Mouse (Mus musculus): ENCODE measurements around the gene Furin. TPM values are rescaled to one million over a fixed set of nuclear protein-coding genes. Genes with fewer than 3 reads are reported as not detected.

Furin gene
- polyA plus RNA-seq, 1 experiment from 2014 or later, result 6.7 TPM

DNA sequence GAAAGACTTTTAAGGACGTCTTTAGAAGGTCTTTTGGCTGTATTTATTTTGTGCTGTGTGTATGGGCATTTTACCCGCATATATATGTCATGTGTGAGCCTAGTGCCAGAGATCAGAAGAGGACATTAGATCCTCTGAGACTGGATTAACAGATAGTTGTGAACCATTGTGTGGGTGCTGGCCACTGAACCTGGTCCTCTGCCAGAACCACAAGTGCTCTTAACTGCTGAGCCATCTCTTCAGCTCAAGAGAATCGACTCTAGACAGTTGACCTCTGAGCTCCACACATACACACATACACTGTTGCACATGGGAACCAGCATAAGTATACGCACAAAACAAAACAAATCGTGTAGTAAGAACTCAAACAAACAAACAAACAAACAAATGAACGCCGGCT is 31.3 kb upstream of the Furin start:
- Histone ChIP-seq H3K4me3 (replicated peaks; ENCODE audit: low read length) (no peak overlapping the region), H3K27me3 (ENCODE audit: control insufficient read depth, insufficient read depth, low read length) (no peaks in the 10 kb centered on the region), H3K9me3 (ENCODE audit: control insufficient read depth, low read length) (no peaks in the 10 kb centered on the region), H3K4me1 (replicated peaks; ENCODE audit: control insufficient read depth, insufficient read depth, low read length) (no peaks in the 10 kb centered on the region), H3K9ac (no peak overlapping the region), H3K36me3 (replicated peaks; ENCODE audit: control insufficient read depth, insufficient read depth) (no peaks in the 10 kb centered on the region), H3K27ac (no peak overlapping the region), H3K4me2 (replicated peaks) (no peak overlapping the region)
- WGBS, result 90% methylated on average over 7 of the region's 7 CpGs
- ATAC-seq (ENCODE audit: low FRiP score) (no peak), DNase-seq (ENCODE audit: low spot score) (no peak)

DNA sequence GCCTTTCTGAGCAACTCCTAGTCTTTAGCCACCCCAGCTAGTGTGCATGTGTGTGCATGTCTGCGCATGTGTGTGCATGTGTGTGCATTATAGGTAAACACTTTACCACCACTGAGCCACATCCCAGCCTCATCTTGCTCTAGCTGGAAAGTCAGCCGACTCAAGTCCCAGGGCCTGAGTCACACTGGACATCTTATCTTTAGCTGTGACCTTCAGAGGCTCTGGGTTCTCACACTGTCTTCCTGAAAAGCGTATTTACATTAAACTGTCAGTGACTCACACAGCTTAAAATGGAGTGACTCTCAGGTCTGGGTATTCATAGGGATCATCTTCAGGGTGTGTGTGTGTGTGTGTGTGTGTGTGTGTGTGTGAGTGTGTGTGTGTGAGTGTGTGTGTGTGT is 30.4 kb upstream of the Furin start:
- Histone ChIP-seq H3K9ac (no peak overlapping the region), H3K36me3 (replicated peaks; ENCODE audit: control insufficient read depth, insufficient read depth) (no peaks in the 10 kb centered on the region), H3K27me3 (ENCODE audit: control insufficient read depth, insufficient read depth, low read length) (no peaks in the 10 kb centered on the region), H3K9me3 (ENCODE audit: control insufficient read depth, low read length) (no peaks in the 10 kb centered on the region), H3K4me1 (replicated peaks; ENCODE audit: control insufficient read depth, insufficient read depth, low read length) (no peaks in the 10 kb centered on the region), H3K4me3 (replicated peaks; ENCODE audit: low read length) (no peak overlapping the region), H3K4me2 (replicated peaks) (no peak overlapping the region), H3K27ac (no peak overlapping the region)
- DNase-seq (ENCODE audit: low spot score) (no peak), ATAC-seq (ENCODE audit: low FRiP score) (no peak)
- WGBS, result 95% methylated on average over 3 of the region's 3 CpGs

GRCm38 (mm10) chr7:80429661-80430060 is 24.4 kb upstream of the Furin start:
- no peak overlapping the region for H3K4me2 ChIP-seq (replicated peaks)
- DNase-seq (ENCODE audit: low spot score), result no peak
- H3K36me3 ChIP-seq (replicated peaks; ENCODE audit: control insufficient read depth, insufficient read depth), result no peaks in the 10 kb centered on the region
- H3K9me3 ChIP-seq (ENCODE audit: control insufficient read depth, low read length), result no peaks in the 10 kb centered on the region
- no peaks in the 10 kb centered on the region for H3K4me1 ChIP-seq (replicated peaks; ENCODE audit: control insufficient read depth, insufficient read depth, low read length)
- WGBS, result 90% methylated on average over 12 of the region's 12 CpGs
- no peak overlapping the region for H3K9ac ChIP-seq
- no peak overlapping the region for H3K4me3 ChIP-seq (replicated peaks; ENCODE audit: low read length)
- ATAC-seq (ENCODE audit: low FRiP score), result no peak
- no peaks in the 10 kb centered on the region for H3K27me3 ChIP-seq (ENCODE audit: control insufficient read depth, insufficient read depth, low read length)
- no peak overlapping the region for H3K27ac ChIP-seq

DNA sequence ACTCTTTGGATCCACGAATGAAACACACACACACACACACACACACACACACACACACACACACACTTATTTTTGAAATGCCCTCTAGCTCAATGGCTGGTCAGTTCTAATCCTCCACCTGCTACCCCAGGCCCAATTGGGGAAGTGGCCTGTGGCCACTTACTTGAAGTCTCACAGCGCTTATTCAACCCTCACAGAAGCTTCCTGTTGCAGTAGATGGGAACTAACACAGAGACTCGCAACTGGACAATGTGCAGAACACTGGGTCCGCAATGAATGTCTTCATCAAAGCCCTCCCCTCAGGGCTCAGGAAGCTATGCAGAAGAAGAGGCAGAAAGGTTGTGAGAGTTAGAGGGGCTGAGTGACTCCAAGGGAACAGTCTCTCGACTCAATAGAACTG is 22.5 kb upstream of the Furin start:
- ATAC-seq (ENCODE audit: low FRiP score), result no peak
- WGBS, result 84% methylated on average over 5 of the region's 5 CpGs

GRCm38 (mm10) chr7:80426363-80426762 is 21.1 kb upstream of the Furin start:
- 79% methylated on average over 7 of the region's 7 CpGs for WGBS
- ATAC-seq (ENCODE audit: low FRiP score), result no peak
- no peaks in the 10 kb centered on the region for H3K27me3 ChIP-seq (ENCODE audit: control insufficient read depth, insufficient read depth, low read length)

More for the DNA sequence above, 22.5 kb upstream of the Furin start:
- H3K36me3 ChIP-seq (replicated peaks; ENCODE audit: control insufficient read depth, insufficient read depth), result no peaks in the 10 kb centered on the region
- H3K27ac ChIP-seq, result no peak overlapping the region
- H3K27me3 ChIP-seq (ENCODE audit: control insufficient read depth, insufficient read depth, low read length), result no peaks in the 10 kb centered on the region
- 0 out of 2 replicates have a peak, but pooled peaks cover 2% of the 10 kb centered on the region for H3K4me1 ChIP-seq (replicated peaks; ENCODE audit: control insufficient read depth, insufficient read depth, low read length)
- H3K4me3 ChIP-seq (replicated peaks; ENCODE audit: low read length), result no peak overlapping the region
- no peaks in the 10 kb centered on the region for H3K9me3 ChIP-seq (ENCODE audit: control insufficient read depth, low read length)
- H3K4me2 ChIP-seq (replicated peaks), result no peak overlapping the region
- no peak for DNase-seq (ENCODE audit: low spot score)
- no peak overlapping the region for H3K9ac ChIP-seq

GRCm38 (mm10) chr7:80424722-80425121 is 19.5 kb upstream of the Furin start:
- Histone ChIP-seq H3K27ac (no peak overlapping the region), H3K9ac (no peak overlapping the region), H3K27me3 (ENCODE audit: control insufficient read depth, insufficient read depth, low read length) (no peaks in the 10 kb centered on the region), H3K4me1 (replicated peaks; ENCODE audit: control insufficient read depth, insufficient read depth, low read length) (0 out of 2 replicates have a peak, but pooled peaks cover 2% of the 10 kb centered on the region), H3K36me3 (replicated peaks; ENCODE audit: control insufficient read depth, insufficient read depth) (no peaks in the 10 kb centered on the region), H3K4me3 (replicated peaks; ENCODE audit: low read length) (no peak overlapping the region), H3K9me3 (ENCODE audit: control insufficient read depth, low read length) (no peaks in the 10 kb centered on the region), H3K4me2 (replicated peaks) (no peak overlapping the region)
- WGBS, result 75% methylated on average over 6 of the region's 6 CpGs
- ATAC-seq (ENCODE audit: low FRiP score) (no peak), DNase-seq (ENCODE audit: low spot score) (no peak)

More at GRCm38 (mm10) chr7:80426363-80426762, 21.1 kb upstream of the Furin start:
- H3K4me3 ChIP-seq (replicated peaks; ENCODE audit: low read length), result no peak overlapping the region
- H3K4me1 ChIP-seq (replicated peaks; ENCODE audit: control insufficient read depth, insufficient read depth, low read length), result 0 out of 2 replicates have a peak, but pooled peaks cover 2% of the 10 kb centered on the region
- no peaks in the 10 kb centered on the region for H3K36me3 ChIP-seq (replicated peaks; ENCODE audit: control insufficient read depth, insufficient read depth)
- no peak overlapping the region for H3K27ac ChIP-seq
- no peak for DNase-seq (ENCODE audit: low spot score)
- H3K9me3 ChIP-seq (ENCODE audit: control insufficient read depth, low read length), result no peaks in the 10 kb centered on the region
- H3K4me2 ChIP-seq (replicated peaks), result no peak overlapping the region
- no peak overlapping the region for H3K9ac ChIP-seq

DNA sequence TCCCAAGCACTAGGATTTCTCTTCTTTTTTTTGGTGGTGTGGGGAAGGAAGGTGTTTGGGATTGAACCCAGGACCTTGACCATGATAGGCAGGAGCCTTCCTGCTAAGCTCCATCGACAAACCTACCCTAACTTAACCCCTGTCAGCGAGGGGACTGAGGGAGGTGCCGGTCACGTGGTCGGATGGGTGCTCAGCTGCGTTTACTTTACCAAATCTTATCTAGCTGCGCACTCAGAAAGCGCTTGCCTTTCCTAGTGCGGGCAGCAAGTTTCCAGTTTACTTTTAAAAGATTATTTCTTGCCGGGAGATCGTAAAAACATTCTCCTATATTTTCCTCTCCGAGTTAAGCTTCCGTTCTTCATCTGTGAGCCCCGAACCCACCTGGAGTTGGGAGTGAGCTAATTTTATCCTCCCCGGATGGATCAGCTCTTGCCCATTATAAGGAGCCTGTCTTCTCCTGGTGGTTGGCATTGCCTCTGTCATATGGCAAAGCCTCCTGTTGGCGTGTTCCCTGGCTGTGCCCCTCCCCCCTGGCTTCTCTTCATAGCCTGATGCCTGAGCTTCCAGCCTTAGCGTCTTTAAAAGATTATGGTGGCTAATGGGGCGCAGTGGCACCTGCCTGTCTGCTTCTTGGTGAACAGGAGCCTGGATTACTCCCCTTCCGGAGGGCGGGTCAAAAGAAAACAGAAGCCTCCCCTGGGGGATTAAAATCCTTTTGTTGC is 17.7 kb upstream of the Furin start:
- WGBS, result 32% methylated on average over 20 of the region's 20 CpGs

DNA sequence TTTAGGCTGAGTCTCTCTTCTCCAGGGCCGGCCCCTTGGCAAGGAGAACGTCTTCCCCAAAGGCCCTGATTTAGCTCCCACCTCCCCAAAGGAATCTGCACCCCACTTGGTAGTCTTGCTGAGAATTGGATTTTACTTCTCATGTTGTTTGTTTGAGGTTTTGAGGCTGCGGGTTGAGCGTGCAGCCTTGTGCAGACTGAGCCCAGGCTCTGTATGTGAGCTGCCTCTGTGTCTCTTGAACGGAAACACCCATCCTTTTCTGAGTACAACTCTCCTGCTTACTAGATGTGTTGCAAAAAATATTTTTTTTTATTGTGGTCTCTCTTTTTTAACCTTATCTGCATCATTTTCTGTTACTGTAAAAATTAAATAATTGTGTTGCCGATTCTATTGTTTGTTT is 16.3 kb upstream of the Furin start:
- Histone ChIP-seq H3K36me3 (replicated peaks; ENCODE audit: control insufficient read depth, insufficient read depth) (no peaks in the 10 kb centered on the region), H3K4me3 (replicated peaks; ENCODE audit: low read length) (no peak overlapping the region), H3K9me3 (ENCODE audit: control insufficient read depth, low read length) (no peaks in the 10 kb centered on the region), H3K27ac (no peak overlapping the region), H3K27me3 (ENCODE audit: control insufficient read depth, insufficient read depth, low read length) (no peaks in the 10 kb centered on the region), H3K4me1 (replicated peaks; ENCODE audit: control insufficient read depth, insufficient read depth, low read length) (0 out of 2 replicates have a peak, but pooled peaks cover 2% of the 10 kb centered on the region), H3K4me2 (replicated peaks) (no peak overlapping the region), H3K9ac (no peak overlapping the region)
- DNase-seq (ENCODE audit: low spot score), result no peak
- 90% methylated on average over 6 of the region's 6 CpGs for WGBS
- no peak for ATAC-seq (ENCODE audit: low FRiP score)

More for the DNA sequence above, 17.7 kb upstream of the Furin start:
- Histone ChIP-seq H3K4me1 (replicated peaks; ENCODE audit: control insufficient read depth, insufficient read depth, low read length) (0 out of 2 replicates have a peak, but pooled peaks cover 2% of the 10 kb centered on the region), H3K4me2 (replicated peaks) (peak overlapping the region; percentile 15; the same call in 1 of the 2 replicates), H3K9me3 (ENCODE audit: control insufficient read depth, low read length) (no peaks in the 10 kb centered on the region), H3K27me3 (ENCODE audit: control insufficient read depth, insufficient read depth, low read length) (no peaks in the 10 kb centered on the region), H3K9ac (no peak overlapping the region), H3K36me3 (replicated peaks; ENCODE audit: control insufficient read depth, insufficient read depth) (no peaks in the 10 kb centered on the region), H3K4me3 (replicated peaks; ENCODE audit: low read length) (no peak overlapping the region), H3K27ac (no peak overlapping the region)
- ATAC-seq (ENCODE audit: low FRiP score), result no peak
- DNase-seq (ENCODE audit: low spot score), result no peak

DNA sequence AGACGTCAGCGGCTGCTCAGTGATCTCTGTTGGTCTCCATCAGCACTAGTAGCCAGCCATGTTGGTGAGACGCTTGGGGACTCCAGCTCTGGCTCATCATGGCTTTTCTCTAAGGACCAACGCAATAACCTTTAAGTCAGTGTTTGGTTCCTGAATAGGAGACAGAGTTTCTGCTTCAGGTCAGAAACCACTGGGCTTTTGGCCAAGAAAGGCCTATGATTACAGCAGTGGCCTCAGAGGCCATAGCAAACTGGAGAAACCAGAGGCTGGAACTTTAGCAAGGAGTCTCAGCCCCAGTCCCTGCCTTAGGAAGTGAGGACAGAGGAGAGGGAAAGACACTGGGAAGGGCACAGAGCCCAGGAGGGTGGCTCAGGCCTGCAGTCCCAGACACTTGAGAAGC is 15.3 kb upstream of the Furin start:
- H3K9me3 ChIP-seq (ENCODE audit: control insufficient read depth, low read length), result no peaks in the 10 kb centered on the region
- no peak for ATAC-seq (ENCODE audit: low FRiP score)
- 85% methylated on average over 4 of the region's 4 CpGs for WGBS
- H3K4me1 ChIP-seq (replicated peaks; ENCODE audit: control insufficient read depth, insufficient read depth, low read length), result 0 out of 2 replicates have a peak, but pooled peaks cover 2% of the 10 kb centered on the region
- no peak overlapping the region for H3K4me3 ChIP-seq (replicated peaks; ENCODE audit: low read length)
- no peak for DNase-seq (ENCODE audit: low spot score)
- no peak overlapping the region for H3K27ac ChIP-seq
- H3K4me2 ChIP-seq (replicated peaks), result no peak overlapping the region
- no peaks in the 10 kb centered on the region for H3K27me3 ChIP-seq (ENCODE audit: control insufficient read depth, insufficient read depth, low read length)
- no peaks in the 10 kb centered on the region for H3K36me3 ChIP-seq (replicated peaks; ENCODE audit: control insufficient read depth, insufficient read depth)
- H3K9ac ChIP-seq, result no peak overlapping the region
